Mouse (Mus musculus) lung, adult 2 months (tissue): ENCODE data around the gene Myo1h. TPM values are rescaled to one million over a fixed set of nuclear protein-coding genes. Genes with fewer than 3 reads are reported as not detected.

Source experiments
- DNase-seq: peaks from one replicate; pipeline ENCODE4 v3.0.0; 2022
- H3K4me1 ChIP-seq: fragments of 200-500 bp; 2 replicates; pipeline ENCODE4 v1.6.1; 2011; ENCODE audit warnings: low read length; ENCODE audit not compliant: control insufficient read depth, insufficient read depth
- H3K4me3 ChIP-seq: fragments of 200-500 bp; replicated peaks from 2 replicates; pipeline ENCODE3; 2011; ENCODE audit warnings: low read depth, mild to moderate bottlenecking, control low read depth, low read length; ENCODE audit errors: extremely low read depth
- CTCF ChIP-seq: fragments of 200-500 bp; IDR thresholded peaks from 2 replicates; pipeline ENCODE4 v1.5.1; 2011; ENCODE audit warnings: mild to moderate bottlenecking, low read length, control low read depth; ENCODE audit not compliant: insufficient read depth
- POLR2A ChIP-seq: fragments of 200-500 bp; IDR thresholded peaks from 2 replicates; pipeline ENCODE4 v1.6.1; 2011; ENCODE audit warnings: low read depth, mild to moderate bottlenecking, control low read depth, low read length, borderline replicate concordance; ENCODE audit errors: extremely low read depth
- WGBS: fragments of 180-500 bp; shearing (Covaris S2); methylation state at CpG from one replicate; pipeline ENCODE4 v1.1.7; 2018; 5-methylcytosine and 5-hydroxymethylcytosine counted together
- polyA plus RNA-seq: library from polyadenylated mRNA; depleted of rRNA; stranded (reverse); fragments of >200 nt; gene quantifications from 2 replicates; pipeline ENCODE4 v1.2.3, GENCODE M21; 2012

Gene Myo1h
- polyA plus RNA-seq, 1 experiment, result 2.1 TPM

- WGBS, result 13% methylated on average over 9 of the region's 9 CpGs
- DNase-seq, result peak; percentile 73
- H3K4me1 ChIP-seq, result peaks cover 63% of the 10 kb centered on the region
- H3K4me3 ChIP-seq, result no peak overlapping the region
- TF ChIP-seq POLR2A, result peak; percentile 33; the same call in 1 of the 2 replicates
- peak; percentile 32; the same call in 1 of the 2 replicates for TF ChIP-seq CTCF
Measured at GRCm38 (mm10) chr5:114370371-114370776, 81.4 kb downstream of the Myo1h start.

- no peak for DNase-seq
- 8% methylated on average over 3 of the region's 3 CpGs for WGBS
- no peak for TF ChIP-seq POLR2A
- no peak for TF ChIP-seq CTCF
- H3K4me3 ChIP-seq, result no peak overlapping the region
- peaks cover 67% of the 10 kb centered on the region for H3K4me1 ChIP-seq
Measured at GRCm38 (mm10) chr5:114371331-114371730, 82.4 kb downstream of the Myo1h start.

- Histone ChIP-seq H3K4me3 (no peak overlapping the region), H3K4me1 (peaks cover 70% of the 10 kb centered on the region)
- TF ChIP-seq POLR2A, result 0 out of 2 replicates have a peak, but pooled peaks have one; percentile 3
- TF ChIP-seq CTCF, result no peak
- DNase-seq, result peak; percentile 34
- WGBS, result 27% methylated on average over 25 of the region's 25 CpGs
Measured at GRCm38 (mm10) chr5:114371731-114372473, 82.9 kb downstream of the Myo1h start.

- DNase-seq, result peak; percentile 46
- H3K4me1 ChIP-seq, result peaks cover 75% of the 10 kb centered on the region
- TF ChIP-seq POLR2A (no peak), CTCF (no peak)
- WGBS, result 27% methylated on average over 11 of the region's 11 CpGs
- H3K4me3 ChIP-seq, result no peak overlapping the region
Measured at GRCm38 (mm10) chr5:114372565-114372964, 83.6 kb downstream of the Myo1h start.

GRCm38 (mm10) chr5:114373174-114373573 is 84.2 kb downstream of the Myo1h start:
- 0 out of 2 replicates have a peak, but pooled peaks have one; percentile 14 for TF ChIP-seq POLR2A
- no peak for TF ChIP-seq CTCF
- Histone ChIP-seq H3K4me3 (no peak overlapping the region), H3K4me1 (peaks cover 77% of the 10 kb centered on the region)
- peak; percentile 77 for DNase-seq
- WGBS, result 34% methylated on average over 11 of the region's 11 CpGs

- no peak for TF ChIP-seq CTCF
- TF ChIP-seq POLR2A, result no peak
- 40% methylated on average over 9 of the region's 9 CpGs for WGBS
- no peak for DNase-seq
- Histone ChIP-seq H3K4me1 (peaks cover 77% of the 10 kb centered on the region), H3K4me3 (no peak overlapping the region)
Measured at GRCm38 (mm10) chr5:114373581-114373980, 84.6 kb downstream of the Myo1h start.

GRCm38 (mm10) chr5:114374409-114375213 is 85.6 kb downstream of the Myo1h start:
- H3K4me3 ChIP-seq, result peak overlapping the region; percentile 11
- peak; percentile 49 for DNase-seq
- H3K4me1 ChIP-seq, result peaks cover 73% of the 10 kb centered on the region
- 30% methylated on average over 23 of the region's 23 CpGs for WGBS
- TF ChIP-seq CTCF (no peak), POLR2A (peak; percentile 49; the same call in 1 of the 2 replicates)

GRCm38 (mm10) chr5:114378177-114378920 is 89.4 kb downstream of the Myo1h start:
- Histone ChIP-seq H3K4me3 (peak overlapping the region; percentile 51), H3K4me1 (peaks cover 42% of the 10 kb centered on the region)
- TF ChIP-seq CTCF, result no peak
- no peak for TF ChIP-seq POLR2A
- no peak for DNase-seq
- 3% methylated on average over 10 of the region's 10 CpGs for WGBS

GRCm38 (mm10) chr5:114378936-114379335 is 90.0 kb downstream of the Myo1h start:
- Histone ChIP-seq H3K4me1 (peaks cover 36% of the 10 kb centered on the region), H3K4me3 (peak overlapping the region; percentile 68)
- TF ChIP-seq CTCF (no peak), POLR2A (no peak)
- WGBS, result 4% methylated on average over 6 of the region's 6 CpGs
- peak; percentile 57 for DNase-seq

- peak; percentile 52 for DNase-seq
- no peak for TF ChIP-seq CTCF
- 0 out of 2 replicates have a peak, but pooled peaks have one; percentile 4 for TF ChIP-seq POLR2A
- peak overlapping the region; percentile 68 for H3K4me3 ChIP-seq
- H3K4me1 ChIP-seq, result peaks cover 29% of the 10 kb centered on the region
- under 1% methylated on average over 20 of the region's 20 CpGs for WGBS
Measured at GRCm38 (mm10) chr5:114379763-114380162, 90.8 kb downstream of the Myo1h start.
